ENCODE assay signal across 8 mouse cellular contexts in genomic region chr6:47899416-47899815, GRCm38 (mm10).
"Had no signal": no experiment of that assay in that cellular context is flagged by ENCODE, and none has a peak within 500 bp of the region (broad histone marks: within the 10 kb centered on the region; RNA-seq: fewer than 3 reads in every experiment).

No protein-coding gene starts in this region.

- DNase-seq: liver, postnatal 0 days; lung, adult 2 months; lung, postnatal 14 days; lung, postnatal 36 days; right cerebral cortex, adult 18-20 months; thymus, adult 18-20 months; thymus, postnatal 14 days; thymus, postnatal 36 days had no signal
